Mouse (Mus musculus) kidney, adult 2 months (tissue): ENCODE measurements around the gene Prdx1.

Source experiments
- CTCF ChIP-seq: fragments of 200-500 bp; conservative IDR thresholded peaks from 2 replicates; pipeline ENCODE4 v1.5.1; 2011; ENCODE audit warnings: low read depth, mild to moderate bottlenecking, control low read depth, low read length, moderate library complexity, mixed read lengths; ENCODE audit not compliant: insufficient read depth, insufficient read length
- POLR2A ChIP-seq: fragments of 200-500 bp; IDR thresholded peaks from one replicate; pipeline ENCODE4 v1.6.1; 2011; ENCODE audit warnings: low read depth, low read length, control low read depth

DNA sequence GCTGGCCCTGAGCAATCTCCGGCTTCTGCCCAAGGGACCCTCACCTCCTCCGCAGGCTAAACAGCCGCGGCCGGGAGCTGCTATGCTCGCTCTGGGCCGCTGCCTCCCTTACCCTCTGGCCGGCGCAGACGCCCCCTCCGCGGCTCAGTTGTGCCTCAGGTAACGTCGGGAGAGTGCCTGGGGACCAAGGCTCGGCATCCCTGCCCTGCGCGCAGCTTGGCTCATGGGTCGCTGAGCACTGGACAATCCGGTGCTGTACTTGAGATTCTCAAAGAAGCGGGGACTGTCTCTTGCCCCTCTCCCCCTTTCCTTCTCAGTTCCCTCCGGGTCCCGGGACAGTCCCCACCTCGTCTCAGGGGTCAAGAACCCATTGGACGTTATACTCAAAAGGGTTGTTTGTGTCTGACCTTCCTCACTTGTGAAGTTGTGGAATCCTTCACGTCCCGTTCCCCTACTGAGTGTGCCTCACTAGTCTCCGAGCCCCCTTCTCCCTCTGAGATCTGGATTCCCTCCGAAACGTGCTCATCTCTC is 35.8 kb downstream of the Prdx1 start:
- TF ChIP-seq CTCF (no peak), POLR2A (no peak)
